Mouse (Mus musculus): ENCODE measurements around the gene Klhl5.

Klhl5 gene

GRCm38 (mm10) chr5:65096805-65097204 is 10.5 kb upstream of the Klhl5 start:
- in situ Hi-C loops (cut with MboI, MseI) = no loop called here

GRCm38 (mm10) chr5:65097457-65097856 is 9.9 kb upstream of the Klhl5 start:
- in situ Hi-C loops (cut with MboI, MseI) = no loop called here

GRCm38 (mm10) chr5:65100002-65100401 is 7.3 kb upstream of the Klhl5 start:
- in situ Hi-C loops (cut with MboI, MseI) = no loop called here

GRCm38 (mm10) chr5:65101209-65101608 is 6.1 kb upstream of the Klhl5 start:
- in situ Hi-C loops (cut with MboI, MseI) = no loop called here

- in situ Hi-C loops (cut with MboI, MseI) = no loop called here
Observed at GRCm38 (mm10) chr5:65101621-65102020, 5.7 kb upstream of the Klhl5 start.

- in situ Hi-C loops (cut with MboI, MseI) = no loop called here
Observed at GRCm38 (mm10) chr5:65102026-65102640, 5.2 kb upstream of the Klhl5 start.

- in situ Hi-C loops (cut with MboI, MseI) = no loop called here
Observed at GRCm38 (mm10) chr5:65102641-65103042, 4.7 kb upstream of the Klhl5 start.

GRCm38 (mm10) chr5:65107773-65108432 is 564 bp downstream of the Klhl5 start:
- in situ Hi-C loops (cut with MboI, MseI) = no loop called here

- in situ Hi-C loops (cut with MboI, MseI) = loop anchor here in 1 of 2 experiments (5.0 kb wide), 1 partner anchor 85 kb away; the partner anchor contains the start of gene Wdr19
Observed at GRCm38 (mm10) chr5:65112225-65112624, 4.9 kb downstream of the Klhl5 start.

- in situ Hi-C loops (cut with MboI, MseI) = loop anchor here in 1 of 2 experiments (5.0 kb wide), 1 partner anchor 84 kb away; the partner anchor contains the start of gene Wdr19
Observed at GRCm38 (mm10) chr5:65113323-65113722, 6.0 kb downstream of the Klhl5 start.

GRCm38 (mm10) chr5:65116789-65117188 is 9.4 kb downstream of the Klhl5 start:
- in situ Hi-C loops (cut with MboI, MseI) = no loop called here

GRCm38 (mm10) chr5:65119495-65119894 is 12.2 kb downstream of the Klhl5 start:
- in situ Hi-C loops (cut with MboI, MseI) = no loop called here

- in situ Hi-C loops (cut with MboI, MseI) = loop anchor here in 1 of 2 experiments (5.0 kb wide), 1 partner anchor 68 kb away; no protein-coding TSS in a partner anchor
Observed at GRCm38 (mm10) chr5:65119918-65120317, 12.6 kb downstream of the Klhl5 start.

- in situ Hi-C loops (cut with MboI, MseI) = loop anchor here in 1 of 2 experiments (5.0 kb wide), 1 partner anchor 70 kb away; no protein-coding TSS in a partner anchor
Observed at GRCm38 (mm10) chr5:65122616-65123015, 15.3 kb downstream of the Klhl5 start.

GRCm38 (mm10) chr5:65126137-65126536 is 18.8 kb downstream of the Klhl5 start:
- in situ Hi-C loops (cut with MboI, MseI) = loop anchor here in 1 of 2 experiments (5.0 kb wide), 1 partner anchor 59 kb away; no protein-coding TSS in a partner anchor

- in situ Hi-C loops (cut with MboI, MseI) = loop anchor here in 1 of 2 experiments (5.0 kb wide), 1 partner anchor 61 kb away; no protein-coding TSS in a partner anchor
Observed at GRCm38 (mm10) chr5:65128481-65128880, 21.1 kb downstream of the Klhl5 start.

GRCm38 (mm10) chr5:65130528-65131210 is 23.3 kb downstream of the Klhl5 start:
- in situ Hi-C loops (cut with MboI, MseI) = no loop called here

GRCm38 (mm10) chr5:65131211-65131879 is 24.0 kb downstream of the Klhl5 start:
- in situ Hi-C loops (cut with MboI, MseI) = no loop called here

GRCm38 (mm10) chr5:65136159-65136558 is 28.8 kb downstream of the Klhl5 start:
- in situ Hi-C loops (cut with MboI, MseI) = no loop called here

GRCm38 (mm10) chr5:65137073-65137472 is 29.7 kb downstream of the Klhl5 start:
- in situ Hi-C loops (cut with MboI, MseI) = no loop called here

- in situ Hi-C loops (cut with MboI, MseI) = no loop called here
Observed at GRCm38 (mm10) chr5:65141242-65141641, 33.9 kb downstream of the Klhl5 start.

GRCm38 (mm10) chr5:65142247-65142646 is 34.9 kb downstream of the Klhl5 start:
- in situ Hi-C loops (cut with MboI, MseI) = no loop called here

Data from T-helper 17 cell (primary cell).